8 mouse cellular contexts compared by ENCODE assay signal in the genomic region with DNA sequence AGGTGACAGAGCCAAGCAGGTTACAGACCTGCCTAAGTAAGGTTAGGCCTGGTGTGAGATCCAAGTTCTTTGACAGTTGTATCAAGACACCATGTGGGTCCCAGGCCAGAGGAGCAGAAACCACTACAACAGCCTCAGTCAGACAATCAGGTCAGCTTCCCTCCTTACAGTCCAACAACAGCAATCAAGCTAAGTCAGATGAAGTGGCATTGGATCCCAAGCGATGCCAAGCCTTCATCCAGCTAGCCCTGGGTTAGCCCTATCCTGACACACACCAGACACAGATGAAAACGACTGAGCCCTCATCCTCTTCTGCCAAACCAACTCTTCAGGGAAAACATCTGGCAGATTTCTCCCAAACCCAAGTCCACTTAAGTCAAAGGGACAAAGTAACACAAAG. TPM values are rescaled to one million over a fixed set of nuclear protein-coding genes. Genes with fewer than 3 reads are reported as not detected.
A peak's percentile ranks its signal among the peaks of the same experiment; 100 is the strongest.
DNase-seq lines count a peak whose midpoint lies in the region; ATAC-seq and TF ChIP-seq lines count a peak whose summit lies in the region.

No protein-coding gene starts in this region.

- no peak for DNase-seq in cerebellum, adult 2 months
- DNase-seq in cerebellum, postnatal 25 days, result no peak
- DNase-seq in neural tube, embryonic 11.5 days (ENCODE audit: low spot score), result peak; percentile 16
- no peak for DNase-seq in neural tube, embryonic 10.5 days (ENCODE audit: extremely low spot score, low spot score)
- no peak for DNase-seq in cerebellum, postnatal 14 days
- no peak for DNase-seq in Muller cell, postnatal 12 days (ENCODE audit: inconsistent ontology term)

- peak overlapping the region; percentile 99 for H3K9ac ChIP-seq in neural tube, embryonic 11.5 days (ENCODE audit: low read length)
- peak overlapping the region; percentile 96 for H3K9ac ChIP-seq in limb, embryonic 12.5 days (replicated peaks)
- no peak overlapping the region for H3K9ac ChIP-seq in stomach, embryonic 14.5 days (replicated peaks; ENCODE audit: low read depth, low read length)

- H3K4me3 ChIP-seq in cerebellum, adult 2 months (replicated peaks; ENCODE audit: insufficient read depth, low read depth, low read length), result no peak overlapping the region
- peak overlapping the region; percentile 95 for H3K4me3 ChIP-seq in neural tube, embryonic 11.5 days (ENCODE audit: low read depth, low read length)
- peak overlapping the region; percentile 68 for H3K4me3 ChIP-seq in limb, embryonic 12.5 days (replicated peaks)
- peak overlapping the region; percentile 87; the same call in 1 of the 2 replicates for H3K4me3 ChIP-seq in stomach, embryonic 14.5 days (ENCODE audit: low read depth, low read length)

- no peaks in the 10 kb centered on the region for H3K36me3 ChIP-seq in neural tube, embryonic 11.5 days (ENCODE audit: control insufficient read depth, insufficient read depth, low read length)
- no peaks in the 10 kb centered on the region for H3K36me3 ChIP-seq in limb, embryonic 12.5 days
- no peaks in the 10 kb centered on the region for H3K36me3 ChIP-seq in stomach, embryonic 14.5 days (ENCODE audit: control insufficient read depth, insufficient read depth, low read length)

- H3K9me3 ChIP-seq in neural tube, embryonic 11.5 days (ENCODE audit: control insufficient read depth, low read length), result no peaks in the 10 kb centered on the region
- no peaks in the 10 kb centered on the region for H3K9me3 ChIP-seq in limb, embryonic 12.5 days
- no peaks in the 10 kb centered on the region for H3K9me3 ChIP-seq in stomach, embryonic 14.5 days (ENCODE audit: control insufficient read depth, low read depth, low read length)

- TF ChIP-seq POLR2A in cerebellum, adult 2 months (IDR thresholded peaks at IDR 0.05; ENCODE audit: borderline replicate concordance, insufficient read depth, low read length), result no peak

- 32% methylated on average over 2 of the region's 2 CpGs for WGBS in cerebellum, adult 2 months
- 60% methylated on average over 2 of the region's 2 CpGs for WGBS in neural tube, embryonic 11.5 days
- 48% methylated on average over 2 of the region's 2 CpGs for WGBS in limb, embryonic 12.5 days
- 48% methylated on average over 2 of the region's 2 CpGs for WGBS in stomach, embryonic 14.5 days

- TF ChIP-seq CTCF in cerebellum, adult 2 months (IDR thresholded peaks at IDR 0.05; ENCODE audit: borderline replicate concordance, insufficient read depth, low read depth, low read length), result no peak

- no peaks in the 10 kb centered on the region for H3K27me3 ChIP-seq in cerebellum, adult 2 months (ENCODE audit: control insufficient read depth, insufficient read depth, low read length)
- H3K27me3 ChIP-seq in neural tube, embryonic 11.5 days (ENCODE audit: control insufficient read depth, insufficient read depth, low read length), result no peaks in the 10 kb centered on the region
- H3K27me3 ChIP-seq in limb, embryonic 12.5 days, result no peaks in the 10 kb centered on the region
- no peaks in the 10 kb centered on the region for H3K27me3 ChIP-seq in stomach, embryonic 14.5 days (ENCODE audit: control insufficient read depth, insufficient read depth, low read length)

- H3K4me2 ChIP-seq in neural tube, embryonic 11.5 days (ENCODE audit: low read depth), result peak overlapping the region; percentile 87
- peak overlapping the region; percentile 86 for H3K4me2 ChIP-seq in limb, embryonic 12.5 days
- peak overlapping the region; percentile 87; the same call in 1 of the 2 replicates for H3K4me2 ChIP-seq in stomach, embryonic 14.5 days (replicated peaks; ENCODE audit: low read depth, low read length)

- H3K27ac ChIP-seq in cerebellum, adult 2 months (ENCODE audit: insufficient read depth, low read length), result peak overlapping the region; percentile 99; the same call in 1 of the 2 replicates
- H3K27ac ChIP-seq in neural tube, embryonic 11.5 days (ENCODE audit: low read depth, low read length), result no peak overlapping the region; the same call in 1 of the 2 replicates
- peak overlapping the region; percentile 99 for H3K27ac ChIP-seq in limb, embryonic 12.5 days
- peak overlapping the region; percentile 99; the same call in 1 of the 2 replicates for H3K27ac ChIP-seq in stomach, embryonic 14.5 days (ENCODE audit: low read length)

- ATAC-seq in neural tube, embryonic 11.5 days (ENCODE audit: insufficient read depth, low FRiP score, low TSS enrichment), result no peak
- no peak for ATAC-seq in limb, embryonic 12.5 days (ENCODE audit: insufficient number of reproducible peaks, insufficient read depth, low FRiP score, low TSS enrichment, low read depth)
- ATAC-seq in stomach, embryonic 14.5 days (ENCODE audit: insufficient number of reproducible peaks, insufficient read depth, low FRiP score, low read depth), result no peak

- peaks cover 25% of the 10 kb centered on the region for H3K4me1 ChIP-seq in cerebellum, adult 2 months (ENCODE audit: control insufficient read depth, insufficient read depth, low read length)
- H3K4me1 ChIP-seq in neural tube, embryonic 11.5 days (ENCODE audit: control insufficient read depth, insufficient read depth, low read length), result peaks cover 36% of the 10 kb centered on the region
- peaks cover 48% of the 10 kb centered on the region for H3K4me1 ChIP-seq in limb, embryonic 12.5 days (replicated peaks)
- peaks cover 36% of the 10 kb centered on the region for H3K4me1 ChIP-seq in stomach, embryonic 14.5 days (ENCODE audit: control insufficient read depth, insufficient read depth, low read length)

RNA-seq across cellular contexts. Expression of gene Bicra, which starts 2.2 kb away (rescaled TPM):
- polyA plus RNA-seq in cerebellum, adult 2 months (2012; rRNA removed), result 12.3 and 12.4 TPM in 2 replicates
- polyA plus RNA-seq in neural tube, embryonic 11.5 days (2014; fragmentation: Nextera tagmentation; extraction: Ambion mirVana), result 7.5 and 8.7 TPM in 2 replicates
- polyA plus RNA-seq in limb, embryonic 12.5 days (2016; fragmentation: Nextera tagmentation; extraction: Ambion mirVana), result 9.0 and 9.4 TPM in 2 replicates
- 7.7 and 8.3 TPM in 2 replicates for polyA plus RNA-seq in stomach, embryonic 14.5 days (2014; fragmentation: Nextera tagmentation; extraction: Ambion mirVana)

RNA-seq across cellular contexts. Expression of gene Zfp541, which starts 16.1 kb away (rescaled TPM):
- polyA plus RNA-seq in cerebellum, adult 2 months (2012; rRNA removed), result 0.16 and 0.28 TPM in 2 replicates
- 0.08 TPM in 1 of 2 replicates, not detected in the other for polyA plus RNA-seq in neural tube, embryonic 11.5 days (2014; fragmentation: Nextera tagmentation; extraction: Ambion mirVana)
- 0.08 TPM in 1 of 2 replicates, not detected in the other for polyA plus RNA-seq in limb, embryonic 12.5 days (2016; fragmentation: Nextera tagmentation; extraction: Ambion mirVana)
- polyA plus RNA-seq in stomach, embryonic 14.5 days (2014; fragmentation: Nextera tagmentation; extraction: Ambion mirVana), result 0.12 TPM in 1 of 2 replicates, not detected in the other

RNA-seq across cellular contexts. Expression of gene Napa, which starts 52.7 kb away (rescaled TPM):
- 447 and 471 TPM in 2 replicates for polyA plus RNA-seq in cerebellum, adult 2 months (2012; rRNA removed)
- 175 and 184 TPM in 2 replicates for polyA plus RNA-seq in neural tube, embryonic 11.5 days (2014; fragmentation: Nextera tagmentation; extraction: Ambion mirVana)
- 181 and 202 TPM in 2 replicates for polyA plus RNA-seq in limb, embryonic 12.5 days (2016; fragmentation: Nextera tagmentation; extraction: Ambion mirVana)
- 188 and 213 TPM in 2 replicates for polyA plus RNA-seq in stomach, embryonic 14.5 days (2014; fragmentation: Nextera tagmentation; extraction: Ambion mirVana)
